Mouse (Mus musculus) MEL (cell line): Measurements from ENCODE around the gene Fen1. TPM values are rescaled to one million over a fixed set of nuclear protein-coding genes. Genes with fewer than 3 reads are reported as not detected.

Source experiments
- DNase-seq: peaks from one replicate; pipeline ENCODE4 v3.0.0; 2011; ENCODE audit warnings: low read depth, low spot score
- H3K27ac ChIP-seq: 2 replicates; pipeline ENCODE4 v1.5.1; 2012; ENCODE audit warnings: low read depth, mild to moderate bottlenecking, control low read depth, low read length, moderate library complexity; ENCODE audit not compliant: control insufficient read depth
- H3K27me3 ChIP-seq, 2 experiments: fragments of 150-350 bp in 1 of 2; sonication (generic) in 1 of 2; 2 replicates each; pipeline ENCODE4 v1.6.1; 2012; ENCODE audit warnings: low read length in 2 of 2, mild to moderate bottlenecking in 2 of 2, improper control_type of control experiment in 1 of 2, moderate library complexity in 1 of 2; ENCODE audit not compliant: insufficient read depth in 2 of 2, control insufficient read depth in 1 of 2
- H3K36me3 ChIP-seq, 2 experiments: 2 replicates each; pipeline ENCODE4 v1.6.1; 2012 to 2014; ENCODE audit warnings: low read length in 2 of 2, improper control_type of control experiment in 1 of 2, inconsistent platforms in 1 of 2, mild to moderate bottlenecking in 1 of 2; ENCODE audit not compliant: insufficient read depth in 2 of 2, control insufficient read depth in 1 of 2
- H3K4me1 ChIP-seq, 2 experiments: fragments of 150-350 bp in 1 of 2; sonication (generic) in 1 of 2; 2 replicates each; pipeline ENCODE4 v1.6.1; 2012; ENCODE audit warnings: low read length in 2 of 2, improper control_type of control experiment in 1 of 2, mild to moderate bottlenecking in 1 of 2; ENCODE audit not compliant: insufficient read depth in 2 of 2, control insufficient read depth in 1 of 2
- H3K4me3 ChIP-seq, 2 experiments: fragments of 150-350 bp in 1 of 2; sonication (generic) in 1 of 2; 2 replicates each; pipeline ENCODE4 v1.5.1; 2012; ENCODE audit warnings: low read depth in 2 of 2, low read length in 2 of 2, mild to moderate bottlenecking in 2 of 2, moderate library complexity in 2 of 2, control low read depth in 1 of 2, improper control_type of control experiment in 1 of 2; ENCODE audit not compliant: control insufficient read depth in 1 of 2, insufficient read depth in 1 of 2
- H3K79me2 ChIP-seq: 2 replicates; pipeline ENCODE4 v1.6.1; 2012; ENCODE audit warnings: mild to moderate bottlenecking, low read length, moderate library complexity; ENCODE audit not compliant: control insufficient read depth, poor library complexity, insufficient read depth
- H3K9ac ChIP-seq: 2 replicates; pipeline ENCODE4 v1.6.1; 2012; ENCODE audit warnings: low read depth, mild to moderate bottlenecking, control low read depth, low read length, moderate library complexity; ENCODE audit not compliant: control insufficient read depth, poor library complexity, severe bottlenecking
- H3K9me3 ChIP-seq: fragments of 150-350 bp; sonication (generic); replicated peaks from 2 replicates; pipeline ENCODE4 v1.6.1; 2012; ENCODE audit warnings: mild to moderate bottlenecking, low read length, improper control_type of control experiment, moderate library complexity; ENCODE audit not compliant: insufficient read depth
- CHD2 ChIP-seq: IDR thresholded peaks from 2 replicates; pipeline ENCODE4 v1.6.1; 2011; ENCODE audit warnings: low read length, improper control_type of control experiment
- CTCF ChIP-seq, 3 experiments: IDR thresholded peaks in 2 of 3; conservative IDR thresholded peaks in 1 of 3; 2 replicates each; pipeline ENCODE4 v1.5.1; 2011 to 2012; ENCODE audit warnings: low read length in 3 of 3, low read depth in 2 of 3, mild to moderate bottlenecking in 2 of 3, improper control_type of control experiment in 1 of 3, inconsistent platforms in 1 of 3, mixed read lengths in 1 of 3, moderate library complexity in 1 of 3; ENCODE audit not compliant: control insufficient read depth in 1 of 3, insufficient read depth in 1 of 3, poor library complexity in 1 of 3, severe bottlenecking in 1 of 3
- GATA1 ChIP-seq: IDR thresholded peaks from 2 replicates; pipeline ENCODE4 v1.6.1; 2011; ENCODE audit warnings: low read depth, low read length, improper control_type of control experiment
- HCFC1 ChIP-seq: IDR thresholded peaks from 2 replicates; pipeline ENCODE4 v1.6.1; 2012; ENCODE audit warnings: low read depth, mild to moderate bottlenecking, inconsistent platforms, low read length, improper control_type of control experiment, moderate library complexity
- MAFK ChIP-seq: IDR thresholded peaks from 2 replicates; pipeline ENCODE4 v1.6.1; 2011; ENCODE audit warnings: low read depth, mild to moderate bottlenecking, low read length, improper control_type of control experiment, borderline replicate concordance
- MAX ChIP-seq: IDR thresholded peaks from 2 replicates; pipeline ENCODE4 v1.6.1; 2011; ENCODE audit warnings: low read length, improper control_type of control experiment
- MXI1 ChIP-seq: IDR thresholded peaks from 2 replicates; pipeline ENCODE4 v1.6.1; 2011; ENCODE audit warnings: mild to moderate bottlenecking, low read depth, low read length, improper control_type of control experiment
- MYB ChIP-seq: IDR thresholded peaks from 2 replicates; pipeline ENCODE4 v1.6.1; 2011; ENCODE audit warnings: mild to moderate bottlenecking, low read depth, low read length, improper control_type of control experiment
- NRF1 ChIP-seq: IDR thresholded peaks from 2 replicates; pipeline ENCODE4 v1.6.1; 2014; ENCODE audit warnings: low read depth, mild to moderate bottlenecking, inconsistent platforms, low read length, improper control_type of control experiment, moderate library complexity; ENCODE audit not compliant: poor library complexity, insufficient read depth, severe bottlenecking
- RCOR1 ChIP-seq: IDR thresholded peaks from 2 replicates; pipeline ENCODE4 v1.6.1; 2012; ENCODE audit warnings: low read depth, mild to moderate bottlenecking, inconsistent platforms, low read length, improper control_type of control experiment
- SIN3A ChIP-seq: IDR thresholded peaks from 2 replicates; pipeline ENCODE4 v1.6.1; 2012; ENCODE audit warnings: low read length, improper control_type of control experiment, inconsistent platforms
- SMC3 ChIP-seq: IDR thresholded peaks from 2 replicates; pipeline ENCODE4 v1.6.1; 2011; ENCODE audit warnings: low read depth, low read length, improper control_type of control experiment
- TAL1 ChIP-seq: IDR thresholded peaks from 2 replicates; pipeline ENCODE4 v1.6.1; 2012; ENCODE audit warnings: mild to moderate bottlenecking, inconsistent platforms, low read length, moderate library complexity, mixed read lengths
- TBP ChIP-seq: IDR thresholded peaks from 2 replicates; pipeline ENCODE4 v1.8.0; 2011; ENCODE audit warnings: low read depth, low read length, improper control_type of control experiment
- USF1 ChIP-seq: IDR thresholded peaks from 2 replicates; pipeline ENCODE4 v1.6.1; 2014; ENCODE audit warnings: low read depth, mild to moderate bottlenecking, inconsistent platforms, low read length, improper control_type of control experiment, moderate library complexity
- ZMIZ1 ChIP-seq: IDR thresholded peaks from 2 replicates; pipeline ENCODE4 v1.6.1; 2012; ENCODE audit warnings: low read depth, mild to moderate bottlenecking, inconsistent platforms, low read length, improper control_type of control experiment, moderate library complexity
- ZNF384 ChIP-seq: IDR thresholded peaks from 2 replicates; pipeline ENCODE4 v1.6.1; 2012; ENCODE audit warnings: low read depth, mild to moderate bottlenecking, inconsistent platforms, low read length, improper control_type of control experiment
- polyA plus RNA-seq, 2 experiments: library from polyadenylated mRNA; stranded (reverse) in 1 of 2; unstranded in 1 of 2; fragments of >175 nt in 1 of 2; fragments of >200 nt in 1 of 2; gene quantifications; 2 replicates each; pipeline versions ENCODE4 v1.2.1 to v1.2.4; 2012; ENCODE audit warnings: low replicate concordance in 2 of 2, low read depth in 1 of 2; ENCODE audit not compliant: insufficient read length in 2 of 2, insufficient read depth in 1 of 2, missing spikeins in 1 of 2
- total RNA-seq: library from RNA; depleted of rRNA; stranded (reverse); fragments of 300-350 nt; gene quantifications from 2 replicates; pipeline ENCODE4 v1.2.3, GENCODE M21; 2012

Fen1 gene
- total and polyA plus RNA-seq, 3 experiments = 145 to 189 TPM; not detected in 1

DNA sequence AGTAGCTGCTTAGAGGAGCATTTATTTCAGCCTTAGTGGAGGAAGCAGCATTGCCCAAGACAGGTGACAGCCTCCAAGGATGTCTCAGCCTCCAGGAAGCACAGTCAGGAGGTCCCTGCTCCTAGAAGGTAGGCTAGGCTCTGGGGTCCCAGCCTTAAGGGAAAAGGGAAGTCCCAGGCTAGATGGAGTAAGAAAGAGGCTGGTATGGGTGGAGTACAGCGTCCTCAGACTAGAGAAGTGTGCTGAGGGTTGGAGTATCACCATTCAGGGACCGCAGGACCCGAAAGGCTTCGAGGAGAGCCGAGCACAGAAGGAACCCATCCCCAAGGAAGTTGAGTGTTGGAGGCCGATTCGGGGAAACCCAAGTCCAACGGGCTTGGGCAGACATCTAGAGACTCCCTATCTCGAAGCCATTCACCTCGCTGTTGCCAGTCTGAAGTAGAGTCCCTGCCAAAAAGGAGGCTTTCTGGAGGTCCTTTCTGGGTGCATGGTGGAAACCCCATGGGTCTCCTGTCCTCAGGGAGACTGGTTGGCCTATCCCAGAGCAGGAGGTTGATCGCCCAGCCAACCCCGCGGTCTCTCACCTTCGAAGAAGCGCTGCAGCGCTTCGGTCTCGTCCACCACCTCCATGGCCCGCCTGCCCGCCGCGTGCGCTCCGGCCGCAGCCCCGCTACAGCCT lies 36.1 kb upstream of the Fen1 start:
- H3K79me2 ChIP-seq = no peaks in the 10 kb centered on the region; the same call in 1 of the 2 replicates
- H3K9me3 ChIP-seq = no peaks in the 10 kb centered on the region
- H3K36me3 ChIP-seq = no peaks in the 10 kb centered on the region
- H3K4me1 ChIP-seq = peaks cover 0 to 7% of the 10 kb centered on the region in 2 experiments; a peak in 1 of 4 replicates
- H3K4me3 ChIP-seq = peak overlapping the region; percentile 37 to 52; a peak in 3 of 4 replicates
- no peak for TF ChIP-seq MAX
- no peak for TF ChIP-seq MXI1
- TF ChIP-seq CHD2 = no peak
- no peak for TF ChIP-seq ZNF384
- no peak for TF ChIP-seq SIN3A
- TF ChIP-seq NRF1 = no peak
- TF ChIP-seq RCOR1 = no peak
- TF ChIP-seq TAL1 = no peak
- TF ChIP-seq TBP = no peak
- TF ChIP-seq USF1 = no peak
- TF ChIP-seq CTCF (IDR thresholded peaks at IDR 0.05 in 2 of 3, conservative IDR thresholded peaks at IDR 0.05 in 1 of 3; ENCODE audit: control insufficient read depth in 1 of 3, insufficient read depth in 1 of 3, low read depth in 2 of 3, low read length in 3 of 3, poor library complexity in 1 of 3, severe bottlenecking in 1 of 3) = no peak
- H3K27ac ChIP-seq = no peak overlapping the region
- DNase-seq = peak; percentile 51
- H3K9ac ChIP-seq = peak overlapping the region; percentile 57
- no peaks in the 10 kb centered on the region for H3K27me3 ChIP-seq

DNA sequence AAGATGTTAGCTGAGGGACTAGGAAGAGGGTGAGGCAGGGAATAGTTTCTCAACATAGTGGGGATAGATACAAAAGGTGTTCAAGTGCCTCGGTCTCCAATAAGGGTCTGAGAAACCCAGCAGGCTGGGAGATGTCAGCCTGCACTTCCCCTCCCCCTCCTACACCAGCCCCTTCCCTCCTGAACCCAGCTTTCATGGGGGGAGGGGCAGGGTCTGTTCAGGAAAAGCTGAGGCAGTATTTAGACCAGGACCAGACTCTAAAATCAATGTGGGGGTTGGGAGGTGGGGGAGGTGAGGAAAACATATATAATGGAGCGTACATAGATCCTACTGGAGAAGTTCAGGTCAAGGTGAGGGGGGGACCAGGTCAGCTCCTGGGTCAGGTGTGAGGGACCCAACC lies 35.5 kb upstream of the Fen1 start:
- H3K4me1 ChIP-seq = peaks cover 0 to 7% of the 10 kb centered on the region in 2 experiments; a peak in 1 of 4 replicates
- H3K9ac ChIP-seq = no peak overlapping the region
- TF ChIP-seq USF1 (no peak), MYB (no peak), GATA1 (no peak), SMC3 (no peak), ZNF384 (no peak), HCFC1 (no peak), NRF1 (no peak), MAFK (no peak), CHD2 (no peak), ZMIZ1 (no peak)
- DNase-seq = no peak
- H3K36me3 ChIP-seq = no peaks in the 10 kb centered on the region
- H3K27ac ChIP-seq = no peak overlapping the region
- H3K79me2 ChIP-seq = no peaks in the 10 kb centered on the region; the same call in 1 of the 2 replicates
- no peaks in the 10 kb centered on the region for H3K9me3 ChIP-seq
- H3K4me3 ChIP-seq = no peak overlapping the region
- no peaks in the 10 kb centered on the region for H3K27me3 ChIP-seq
